Mouse (Mus musculus) telencephalon, adult 2 months (tissue): ENCODE measurements at regions not wholly inside any gene's neighbourhood (a gene's known extent, or its start where the extent isn't known, plus 50 kb on each side); places are given as distances from the start of the nearest gene placed in this dataset.
A peak's percentile ranks its signal among the peaks of the same experiment; 100 is the strongest.

Experiments used
- DNase-seq: peaks from one replicate; pipeline ENCODE4 v3.0.0-alpha.2; 2011; ENCODE audit warnings: low read depth, low spot score

DNA sequence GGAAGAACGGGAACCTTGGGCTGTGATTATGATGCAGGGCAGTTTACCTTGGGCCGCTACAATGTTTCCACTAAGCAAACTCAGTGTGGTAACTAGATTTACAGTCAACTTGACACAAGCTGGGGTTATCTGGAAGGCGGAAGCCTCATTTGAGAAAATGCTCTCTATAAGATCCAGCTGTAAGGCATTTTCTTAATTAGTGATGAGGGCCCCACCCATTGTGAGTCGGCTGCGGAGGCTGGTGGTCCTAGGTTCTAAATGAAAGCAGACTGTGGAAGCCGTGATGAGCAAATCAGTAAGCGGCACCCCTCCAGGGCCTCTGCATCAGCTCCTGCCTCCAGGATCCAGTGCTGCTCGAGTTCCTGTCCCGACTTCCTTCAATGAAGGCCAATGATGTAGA lies 183.4 kb downstream of the Ly86 start:
- DNase-seq: no peak

DNA sequence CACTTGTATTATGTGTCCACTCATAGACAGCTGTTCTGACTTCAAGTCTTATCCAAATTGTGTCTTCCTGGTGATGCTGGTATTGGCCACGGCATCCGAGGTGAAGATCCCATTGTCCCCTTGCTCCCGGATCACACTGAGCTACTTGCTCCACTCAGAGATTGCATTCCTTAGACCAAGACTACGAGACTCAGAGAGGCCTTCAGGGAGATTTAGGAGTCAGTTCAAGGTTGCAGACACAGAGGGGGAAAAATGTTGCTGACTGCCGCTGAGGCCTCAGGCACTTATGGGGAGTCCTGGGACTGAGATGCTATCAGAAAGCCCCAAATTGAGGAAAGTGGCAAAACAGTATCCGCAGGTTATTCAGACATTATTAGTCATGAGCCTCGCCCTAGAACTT lies 183.9 kb downstream of the Ly86 start:
- no peak for DNase-seq

DNA sequence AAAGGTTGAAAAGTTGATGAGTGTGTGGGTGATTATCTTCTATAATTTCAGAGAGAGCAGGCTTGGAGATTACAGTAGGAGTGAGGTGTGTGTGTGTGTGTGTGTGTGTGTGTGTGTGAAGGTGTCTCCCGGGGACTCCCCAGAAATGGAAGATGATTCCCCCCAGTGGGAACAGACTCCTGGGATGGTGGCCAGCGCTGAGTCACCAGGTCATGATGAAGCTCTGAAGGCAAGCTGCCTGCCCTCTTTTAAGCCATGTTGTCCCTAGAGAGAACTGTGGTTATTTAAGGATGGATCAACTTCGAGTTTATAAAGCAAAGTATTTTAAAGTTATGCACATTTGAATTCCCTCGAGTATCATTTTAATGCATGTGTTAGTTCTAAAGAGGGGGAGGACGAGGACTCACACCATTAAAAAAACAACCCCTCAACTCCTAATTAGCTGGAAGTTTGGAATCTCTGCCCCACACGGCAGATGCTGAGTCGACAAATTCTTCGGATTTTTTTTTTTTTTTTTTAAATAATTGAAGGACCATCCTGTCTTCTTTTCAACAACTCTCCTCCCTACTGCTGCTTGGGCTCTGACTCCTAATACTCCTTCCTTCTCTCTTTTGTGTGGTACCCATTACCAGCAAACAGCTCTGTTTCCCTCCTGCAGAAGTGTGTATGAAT lies 186.6 kb downstream of the Ly86 start:
- no peak for DNase-seq

DNA sequence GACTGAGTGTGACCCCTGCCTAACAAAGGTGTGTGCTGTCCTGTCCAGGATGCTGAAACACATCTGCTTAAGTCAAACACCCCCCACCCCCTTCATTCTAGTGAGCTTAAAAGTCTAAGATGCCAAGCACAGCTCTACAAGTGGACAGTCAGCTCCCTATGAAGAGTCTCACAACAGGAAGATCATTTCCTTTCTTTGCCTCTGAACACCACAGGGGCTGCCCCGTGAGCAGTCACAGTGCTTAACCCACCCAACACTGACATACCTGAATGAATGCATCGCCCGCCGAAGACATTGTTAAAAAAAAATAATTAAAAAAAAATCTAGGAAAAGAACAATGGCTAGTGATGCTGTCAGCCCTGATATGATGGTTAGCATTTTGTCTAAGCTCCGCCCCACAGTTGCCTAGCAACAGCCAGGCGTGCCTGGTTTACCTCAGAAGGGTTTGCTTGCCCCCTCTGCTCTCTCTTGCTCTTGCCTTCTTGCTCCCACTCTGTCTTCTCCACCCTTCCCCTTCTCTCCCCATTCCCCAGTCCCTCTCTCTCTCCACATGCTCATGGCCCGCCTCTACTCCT lies 187.7 kb downstream of the Ly86 start:
- DNase-seq: no peak

DNA sequence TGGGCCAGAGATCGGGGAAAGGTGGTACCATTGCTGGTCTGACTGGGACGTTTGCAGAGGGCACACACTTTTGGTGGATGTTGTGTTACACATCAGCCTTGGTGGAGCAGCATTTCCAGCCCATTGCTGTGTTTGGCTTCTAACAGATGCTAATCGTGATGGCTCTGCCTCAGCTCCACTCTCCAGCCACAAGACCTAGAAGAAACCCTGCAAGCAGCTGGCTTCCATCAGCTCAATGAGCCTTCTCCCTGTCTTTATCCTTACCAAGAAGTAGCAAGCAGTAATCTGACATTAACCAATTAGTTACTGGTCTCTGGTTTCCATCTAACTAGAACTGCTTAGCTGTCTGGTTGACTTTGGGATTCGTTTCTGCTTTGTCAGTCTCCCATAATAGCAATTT lies 188.8 kb downstream of the Ly86 start:
- no peak for DNase-seq

DNA sequence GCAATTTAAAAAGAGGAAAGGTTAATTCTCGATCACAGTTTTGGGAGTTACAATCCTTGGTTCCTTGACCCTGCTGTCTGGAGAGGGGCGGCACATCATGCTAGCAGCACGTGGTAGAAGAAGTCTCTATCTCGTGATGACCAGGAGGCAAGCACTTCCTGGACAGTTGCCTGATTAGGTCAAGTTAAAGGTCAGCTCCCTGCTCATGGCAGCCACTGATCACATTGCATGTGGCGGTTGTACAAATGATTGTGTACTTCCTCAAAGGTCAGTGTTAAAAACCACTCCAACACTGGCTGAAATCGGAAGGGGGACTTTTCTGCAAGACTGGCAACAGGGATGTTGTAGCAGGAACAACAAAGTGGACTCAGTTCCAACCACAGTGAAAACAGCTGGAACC lies 192.3 kb downstream of the Ly86 start:
- no peak for DNase-seq

DNA sequence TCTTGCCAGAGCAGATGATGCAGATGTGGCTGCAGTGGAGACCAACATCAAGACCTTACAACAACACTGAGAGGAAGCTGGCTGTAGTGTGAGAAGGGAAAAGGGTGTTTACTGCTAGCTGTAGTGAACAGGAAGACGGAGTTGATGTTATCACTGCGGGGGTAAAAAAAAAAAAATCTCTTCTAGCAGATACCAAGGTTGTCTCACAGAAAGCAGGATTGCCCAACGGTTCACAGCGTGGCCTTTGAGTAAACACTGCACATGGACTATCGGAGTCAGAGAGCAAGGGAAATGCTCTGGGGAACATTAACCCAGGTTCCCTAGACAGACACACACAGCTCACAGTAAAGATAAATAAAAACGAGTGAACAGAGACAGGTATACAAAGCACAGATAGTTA lies 192.8 kb downstream of the Ly86 start:
- no peak for DNase-seq

DNA sequence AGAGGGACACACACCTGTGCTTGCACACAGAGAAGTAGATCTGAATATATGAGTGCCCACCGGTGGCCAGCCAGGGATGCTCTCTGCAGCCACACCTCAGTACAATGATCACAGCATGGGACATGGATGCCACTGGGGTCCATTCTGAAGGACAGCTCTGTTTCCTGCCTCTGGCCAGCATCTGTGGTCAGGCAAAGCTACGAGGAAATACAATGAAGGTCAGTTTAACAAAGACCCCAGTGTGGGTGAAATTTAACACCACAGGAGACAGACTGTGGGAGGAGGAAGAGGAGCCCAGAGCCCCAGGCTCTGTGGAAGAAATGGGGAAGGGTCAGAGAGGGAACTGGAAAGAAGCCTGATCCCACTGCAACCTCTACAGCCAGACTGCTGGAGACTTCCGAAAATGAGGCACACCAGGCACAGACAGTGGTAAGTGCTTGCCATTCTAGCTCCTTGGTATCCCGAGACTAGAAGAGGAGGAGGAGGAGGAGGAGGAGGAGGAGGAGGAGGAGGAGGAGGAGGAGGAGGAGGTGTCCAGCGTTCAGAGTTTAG lies 196.0 kb downstream of the Ly86 start:
- no peak for DNase-seq

DNA sequence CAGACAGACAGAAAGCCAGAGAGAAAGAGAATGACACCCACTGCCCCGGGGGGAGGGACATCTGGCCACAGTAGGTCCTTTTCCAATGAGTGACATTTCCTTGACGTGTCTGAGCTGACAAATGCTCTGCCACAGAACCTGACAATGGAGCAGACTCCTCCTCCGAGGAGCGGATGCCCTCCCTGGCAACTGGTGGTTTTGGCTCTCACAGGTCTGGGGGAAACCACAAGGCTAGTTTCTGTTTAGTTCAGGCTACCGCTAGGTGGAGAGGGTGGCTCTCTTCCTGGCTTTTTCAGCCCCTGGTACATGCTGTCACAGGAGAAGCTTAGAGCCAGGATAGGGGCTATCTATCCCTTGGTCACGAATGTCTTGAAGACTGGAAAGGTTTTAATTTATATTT lies 196.7 kb downstream of the Ly86 start:
- peak; percentile 19 for DNase-seq

DNA sequence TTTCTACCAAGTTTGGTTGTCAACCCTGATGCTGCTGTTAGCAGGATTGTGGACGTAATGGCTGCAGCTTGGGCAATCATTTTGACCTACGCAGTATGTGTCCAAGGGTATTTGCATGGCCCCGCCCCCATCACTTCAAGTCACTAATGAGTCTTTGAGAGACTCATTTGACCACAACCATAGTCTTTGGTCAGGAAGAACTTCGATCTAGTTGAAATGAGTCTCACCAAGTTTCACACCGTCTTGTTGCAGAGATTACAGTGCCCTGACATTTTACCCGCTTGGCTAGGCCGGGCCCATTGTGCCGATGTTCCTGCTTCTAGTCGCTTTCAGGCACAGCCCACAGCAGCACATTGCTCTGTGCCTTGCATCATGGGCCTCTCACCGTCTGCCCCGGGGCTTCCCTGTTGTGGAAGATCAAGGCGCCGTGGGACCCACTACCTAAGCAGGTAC lies 197.8 kb downstream of the Ly86 start:
- DNase-seq: no peak

DNA sequence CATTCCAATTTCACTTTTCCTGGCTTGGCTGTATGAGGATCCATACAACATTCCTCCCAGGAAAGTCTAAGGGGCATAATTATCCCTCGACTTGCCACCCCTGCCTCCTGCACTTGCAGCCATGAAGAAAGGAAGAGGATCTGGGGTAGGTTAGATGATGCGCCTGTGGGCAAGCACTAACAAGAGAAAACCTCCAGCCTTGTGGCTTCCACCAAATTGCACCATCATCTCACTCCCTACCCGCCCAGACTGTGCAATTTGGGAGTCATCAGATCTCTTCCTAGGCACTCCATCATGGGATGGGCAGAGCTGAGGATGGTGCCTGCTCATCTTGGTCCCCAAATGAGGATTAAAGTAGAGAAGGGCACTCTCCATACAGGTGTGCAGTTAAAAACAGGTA lies 198.8 kb downstream of the Ly86 start:
- DNase-seq: no peak

DNA sequence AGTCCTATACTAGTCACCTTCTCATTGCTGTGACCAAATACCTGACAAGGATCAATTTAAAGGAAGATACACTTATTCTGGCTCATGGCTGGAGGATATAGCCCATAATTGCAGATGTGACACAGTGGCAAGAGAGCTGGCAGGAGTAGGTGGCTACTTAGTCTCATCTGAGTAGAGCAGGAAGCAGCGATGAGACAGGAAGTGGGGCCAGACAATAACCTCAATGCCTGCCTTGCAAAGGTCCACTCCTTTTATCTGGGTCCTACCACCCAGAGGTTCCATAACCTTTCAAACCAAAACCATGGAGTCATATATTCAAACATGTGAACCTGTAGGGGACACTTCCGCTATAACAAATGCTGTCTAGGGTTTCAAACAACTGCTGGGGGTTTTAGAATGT lies 199.7 kb downstream of the Ly86 start:
- DNase-seq: no peak

DNA sequence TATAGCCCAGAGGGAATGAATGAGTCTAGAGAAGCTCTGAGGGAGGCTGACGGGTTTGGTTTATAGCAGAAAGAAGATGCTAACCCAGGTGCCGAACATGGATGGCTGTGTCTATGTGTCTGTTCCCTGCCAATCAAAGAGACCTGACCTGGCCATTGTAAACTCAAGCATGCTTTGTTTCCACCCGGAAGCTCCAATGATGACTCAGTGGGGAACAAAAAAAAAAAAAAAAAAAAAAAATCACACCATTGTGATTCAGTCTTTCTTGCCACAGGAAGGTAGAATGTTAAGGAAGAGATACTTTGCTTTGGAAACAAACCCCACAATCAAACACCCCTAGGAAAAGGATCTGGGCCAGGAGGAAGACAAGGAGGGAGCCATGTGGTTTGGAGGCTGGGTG lies 201.5 kb downstream of the Ly86 start:
- DNase-seq: no peak

DNA sequence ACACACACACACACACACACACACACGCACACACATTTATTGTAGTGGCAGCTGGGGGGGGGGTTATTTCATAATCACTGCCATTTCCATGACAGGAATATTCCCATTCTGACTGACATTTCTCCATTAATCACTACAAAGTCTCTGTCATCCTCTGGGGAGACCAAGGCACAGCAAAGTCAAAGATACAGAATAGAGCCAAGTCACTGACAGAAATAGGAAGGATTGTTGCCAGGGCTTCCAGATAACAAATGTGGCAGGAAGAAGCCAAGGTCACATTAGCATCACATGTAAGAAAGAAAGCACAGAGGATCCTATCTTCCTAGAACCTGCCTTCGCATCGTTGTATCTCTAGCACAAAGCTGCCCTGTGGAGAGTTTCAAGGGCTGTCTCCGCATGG lies 205.6 kb downstream of the Ly86 start:
- no peak for DNase-seq

DNA sequence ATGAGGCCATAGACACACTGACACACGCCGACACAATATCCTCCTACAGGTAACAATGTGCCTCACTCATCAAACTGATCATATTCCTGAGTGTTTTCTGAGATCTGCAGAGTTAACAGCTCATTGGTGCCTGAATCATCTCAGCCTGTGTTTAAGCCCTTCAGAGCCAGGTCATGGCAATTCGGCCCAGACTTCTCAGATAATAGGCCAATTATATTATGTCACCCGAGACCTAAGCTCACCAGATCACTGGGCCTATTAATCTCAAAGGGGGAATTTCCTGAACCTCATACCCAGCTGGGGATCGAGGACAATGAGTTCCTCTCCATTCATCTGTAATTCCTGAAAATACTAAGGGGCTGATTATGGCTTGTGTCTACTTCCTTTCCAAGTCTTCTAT lies 208.4 kb downstream of the Ly86 start:
- no peak for DNase-seq

DNA sequence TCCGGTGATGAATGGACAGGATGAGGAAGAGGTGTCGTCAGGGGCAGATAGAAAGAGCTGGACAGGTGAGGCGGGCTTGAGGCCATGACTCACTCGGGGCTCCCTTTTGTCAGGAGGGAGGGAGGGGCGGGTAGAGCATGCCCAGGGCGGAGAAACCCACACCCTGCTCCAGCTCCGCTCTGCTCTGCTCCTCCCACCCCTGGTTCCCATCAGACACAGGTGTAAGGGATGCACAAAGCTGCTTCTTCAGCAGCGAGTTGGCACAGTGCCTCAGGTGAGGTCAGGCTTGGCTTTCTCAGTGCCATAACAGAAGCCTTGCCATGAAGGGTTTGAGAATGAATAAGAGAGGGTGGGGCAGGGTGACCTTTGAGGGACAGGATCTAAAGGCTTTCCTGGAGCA lies 212.2 kb downstream of the Ly86 start:
- no peak for DNase-seq

DNA sequence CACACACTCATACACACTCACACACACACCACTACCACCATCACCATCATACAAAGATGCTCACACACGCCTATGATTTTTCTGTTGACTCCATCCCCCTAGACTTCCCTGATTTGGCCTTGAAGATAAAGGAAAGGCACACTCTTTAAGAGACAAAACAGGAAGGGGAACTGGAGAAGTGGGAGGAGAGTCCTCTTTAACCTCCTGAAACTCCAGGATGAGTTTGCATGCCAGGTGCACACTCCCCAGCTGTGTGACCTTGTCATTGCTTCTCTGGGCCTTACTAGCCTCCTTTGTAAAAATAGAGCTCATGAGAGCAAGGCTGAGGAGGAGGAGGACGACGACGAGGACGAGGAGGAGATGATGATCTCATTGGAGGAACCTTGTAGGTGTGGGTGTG lies 212.8 kb downstream of the Ly86 start:
- no peak for DNase-seq

DNA sequence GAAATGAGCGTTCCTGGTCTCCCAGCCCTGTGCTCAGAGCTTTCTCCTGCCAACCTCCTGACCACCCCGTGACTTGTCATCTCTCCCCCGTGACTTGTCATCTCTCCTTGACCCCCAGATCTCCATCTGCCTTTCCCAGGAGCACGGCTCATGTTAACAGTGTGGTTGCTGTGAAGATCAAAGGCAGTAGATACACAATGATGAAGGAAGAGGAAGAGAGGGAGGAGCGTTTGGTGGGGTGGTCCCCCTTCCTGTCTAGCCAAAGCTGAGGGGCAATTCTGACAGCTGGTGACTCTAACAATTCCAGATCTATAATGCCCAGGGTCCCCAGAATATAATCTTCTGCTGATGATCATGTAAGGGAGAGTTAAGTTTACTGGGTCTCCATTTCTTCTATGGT lies 214.0 kb downstream of the Ly86 start:
- no peak for DNase-seq

DNA sequence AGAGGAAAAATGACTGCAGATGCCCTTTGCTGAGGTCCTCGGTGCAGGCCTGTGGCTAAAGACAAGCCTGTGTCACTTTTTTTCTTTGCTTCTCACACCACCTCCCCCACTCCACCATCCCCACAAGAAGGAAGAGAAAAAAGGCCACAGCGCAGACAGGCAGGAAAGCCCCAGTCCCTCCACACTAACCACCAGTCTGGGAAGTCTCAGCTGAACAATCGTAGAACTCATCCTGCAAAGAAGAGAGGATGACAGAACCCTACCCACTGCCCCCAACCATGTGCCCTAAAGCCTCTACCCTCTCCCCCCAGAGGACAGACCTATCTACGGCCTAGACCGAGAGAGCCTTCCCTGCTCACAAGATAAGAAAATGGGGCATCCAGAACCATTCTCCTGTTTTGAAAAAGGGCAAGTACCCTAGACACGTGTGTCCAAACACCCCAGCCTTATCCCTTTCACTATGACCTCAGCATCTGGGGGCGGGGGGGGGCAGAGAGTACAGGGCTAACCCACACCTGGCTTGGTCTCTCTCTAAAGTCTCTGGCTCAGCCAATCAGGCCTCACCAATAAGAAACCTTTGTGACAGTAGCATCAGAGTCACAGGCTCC lies 214.8 kb downstream of the Ly86 start:
- DNase-seq: no peak

DNA sequence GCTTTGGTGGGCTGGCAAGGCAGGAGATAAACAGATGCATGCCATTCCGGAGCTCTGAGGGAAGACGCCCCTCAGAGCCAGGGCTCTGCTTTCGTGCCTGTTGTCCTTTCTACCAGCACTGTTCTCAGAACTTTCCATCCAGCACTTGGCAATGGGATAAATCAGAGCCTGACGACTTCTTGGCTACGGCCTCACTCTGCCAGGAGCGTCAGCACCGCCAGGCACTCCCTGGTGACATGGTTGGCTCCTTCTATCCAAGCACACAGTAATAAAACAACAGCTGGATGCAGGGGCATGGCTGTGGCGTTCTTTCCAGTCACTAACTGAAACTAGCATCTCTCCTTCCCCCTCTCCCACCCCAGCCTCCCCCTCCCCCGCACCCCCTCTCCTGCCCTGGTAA lies 215.4 kb downstream of the Ly86 start:
- no peak for DNase-seq

DNA sequence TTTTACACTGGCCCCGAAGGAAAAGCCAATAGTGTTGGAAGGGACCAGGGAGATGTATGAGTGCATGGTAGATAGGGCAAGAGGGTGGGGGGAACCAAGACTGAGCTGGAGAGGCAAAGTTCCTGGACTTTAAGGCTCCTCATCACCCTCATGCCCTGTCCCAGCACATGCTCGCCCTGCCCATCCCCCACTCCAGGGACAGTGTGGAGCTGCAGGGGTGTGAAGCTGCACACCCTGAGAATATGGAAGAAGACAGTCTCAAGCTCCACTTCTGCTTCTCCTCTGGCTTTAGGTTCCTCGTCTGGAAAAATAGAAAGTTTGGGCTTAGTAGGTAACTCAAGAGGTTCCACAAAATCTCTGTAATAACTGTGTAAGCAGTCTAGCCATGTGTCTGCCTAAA lies 215.8 kb downstream of the Ly86 start:
- no peak for DNase-seq

DNA sequence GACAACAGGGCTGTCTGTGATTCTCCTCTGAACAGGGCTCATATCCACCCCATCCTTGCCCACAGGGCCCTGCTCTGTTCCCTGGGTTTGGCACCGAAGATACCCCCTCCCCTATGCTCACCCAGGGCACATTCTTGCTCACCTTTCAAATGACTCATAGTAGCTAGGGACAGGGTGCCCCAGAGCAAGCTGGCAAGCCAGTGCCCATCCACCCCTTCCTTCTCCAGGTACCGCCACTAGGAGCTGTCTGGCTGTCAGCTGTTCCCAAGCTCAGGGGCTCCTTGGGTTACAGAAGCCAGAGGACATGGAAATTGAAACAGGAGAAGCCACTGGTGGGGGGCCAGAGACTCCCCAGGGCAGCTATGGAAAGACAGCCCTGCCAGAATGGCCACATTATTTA lies 216.4 kb downstream of the Ly86 start:
- no peak for DNase-seq

DNA sequence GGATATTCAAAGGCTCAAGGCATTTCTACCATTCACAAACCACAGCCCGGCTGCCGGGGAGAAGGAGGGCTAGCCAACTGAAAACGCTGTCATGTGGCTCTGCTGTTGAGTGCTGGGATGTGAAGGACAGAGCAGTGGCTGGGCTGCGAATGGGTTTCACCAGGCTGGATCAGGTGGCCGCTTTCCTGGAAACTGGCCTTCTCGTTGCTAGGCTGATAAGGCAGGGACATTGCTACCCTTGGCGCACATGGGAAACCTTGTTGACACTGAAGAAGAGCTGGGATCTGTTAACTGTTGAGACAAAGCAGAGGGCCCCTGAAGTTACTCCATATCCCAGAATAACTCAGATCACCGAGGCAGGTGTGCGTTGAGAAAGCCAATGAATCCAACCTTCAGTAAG lies 216.1 kb upstream of the Rreb1 start:
- DNase-seq: no peak
